Mouse (Mus musculus) right cerebral cortex, postnatal 10 days (tissue): ENCODE results near the gene Smim23.
A peak's percentile ranks its signal among the peaks of the same experiment; 100 is the strongest.

Experiments
- DNase-seq, 2 experiments: peaks; one replicate each; pipeline ENCODE4 v3.0.0; 2021; ENCODE audit warnings: low spot score in 2 of 2

Gene Smim23

GRCm38 (mm10) chr11:32824505-32824904, at the start of gene Smim23:
Gene Smim23, minus strand, starts transcription at chr11:32824605.
- no peak for DNase-seq

- DNase-seq: no peak
Measured at GRCm38 (mm10) chr11:32868619-32869383, 44.4 kb upstream of the Smim23 start.

- DNase-seq: peak; percentile 34 to 48
Measured at GRCm38 (mm10) chr11:32864615-32865014, 40.2 kb upstream of the Smim23 start.

- peak; percentile 22 to 25 for DNase-seq
Measured at GRCm38 (mm10) chr11:32857418-32857879, 33.0 kb upstream of the Smim23 start.

GRCm38 (mm10) chr11:32846682-32847222, 22.3 kb upstream of the Smim23 start:
- no peak for DNase-seq

- DNase-seq: no peak
Measured at GRCm38 (mm10) chr11:32841169-32841568, 16.8 kb upstream of the Smim23 start.

- DNase-seq: no peak
Measured at GRCm38 (mm10) chr11:32840256-32840655, 15.9 kb upstream of the Smim23 start.

GRCm38 (mm10) chr11:32835022-32835421, 10.6 kb upstream of the Smim23 start:
- no peak for DNase-seq

- DNase-seq: no peak
Measured at GRCm38 (mm10) chr11:32834367-32834918, 10.0 kb upstream of the Smim23 start.

GRCm38 (mm10) chr11:32817566-32817965, 6.8 kb downstream of the Smim23 start:
- DNase-seq: no peak

- DNase-seq: no peak
Measured at GRCm38 (mm10) chr11:32814286-32814685, 10.1 kb downstream of the Smim23 start.

- no peak for DNase-seq
Measured at GRCm38 (mm10) chr11:32809091-32809490, 15.3 kb downstream of the Smim23 start.

- DNase-seq: no peak
Measured at GRCm38 (mm10) chr11:32805958-32806357, 18.4 kb downstream of the Smim23 start.

GRCm38 (mm10) chr11:32803658-32804057, 20.7 kb downstream of the Smim23 start:
- no peak for DNase-seq

GRCm38 (mm10) chr11:32801715-32802114, 22.7 kb downstream of the Smim23 start:
- DNase-seq: no peak

GRCm38 (mm10) chr11:32800929-32801375, 23.5 kb downstream of the Smim23 start:
- peak; percentile 37 to 46 for DNase-seq

GRCm38 (mm10) chr11:32798445-32798844, 26.0 kb downstream of the Smim23 start:
- DNase-seq: no peak

- no peak for DNase-seq
Measured at GRCm38 (mm10) chr11:32794759-32795445, 29.5 kb downstream of the Smim23 start.

- DNase-seq: no peak
Measured at GRCm38 (mm10) chr11:32786201-32786600, 38.2 kb downstream of the Smim23 start.

- no peak for DNase-seq
Measured at GRCm38 (mm10) chr11:32785591-32786147, 38.7 kb downstream of the Smim23 start.

- no peak for DNase-seq
Measured at GRCm38 (mm10) chr11:32782724-32783123, 41.7 kb downstream of the Smim23 start.
